In genomic region chr1:133709292-133709691, GRCm38 (mm10) we compare ENCODE assay signal across 20 mouse cellular contexts. TPM values are rescaled to one million over a fixed set of nuclear protein-coding genes. Genes with fewer than 3 reads are reported as not detected.
A peak's percentile ranks its signal among the peaks of the same experiment; 100 is the strongest.
DNase-seq lines count a peak whose midpoint lies in the region; ATAC-seq and TF ChIP-seq lines count a peak whose summit lies in the region.
"Had no signal": no experiment of that assay in that cellular context is flagged by ENCODE, and none has a peak within 500 bp of the region (broad histone marks: within the 10 kb centered on the region; RNA-seq: fewer than 3 reads in every experiment).

No protein-coding gene starts in this region.

- peak; percentile 81 for DNase-seq in heart, adult 11 months
- DNase-seq in heart, adult 9 months (ENCODE audit: low spot score in 2 of 2), result no peak
- DNase-seq in limb, embryonic 11.5 days (ENCODE audit: low spot score), result peak; percentile 55
- peak; percentile 39 to 47 for DNase-seq in thymus, postnatal 10 days (ENCODE audit: low spot score in 2 of 2)
- DNase-seq in Muller cell, postnatal 12 days (ENCODE audit: inconsistent ontology term), result no peak
- no peak for DNase-seq in kidney, postnatal 36 days
- DNase-seq: adrenal gland, adult 8-10 months; gastrocnemius, adult 2 months; liver, embryonic 13.5 days; lung, postnatal 4 days had no signal

- ATAC-seq in limb, embryonic 11.5 days (ENCODE audit: insufficient number of reproducible peaks, low FRiP score, low TSS enrichment, low read depth), result 0 out of 2 replicates have a peak, but pooled peaks have one; percentile 58
- ATAC-seq in megakaryocyte, adult 5-6 weeks (ENCODE audit: poor library complexity, severe bottlenecking), result no peak
- ATAC-seq: intestine, embryonic 15.5 days had no signal

- peaks cover 2% of the 10 kb centered on the region for H3K4me1 ChIP-seq in ES-Bruce4 (ENCODE audit: control insufficient read depth, insufficient read depth, low read length)
- peaks cover 24% of the 10 kb centered on the region for H3K4me1 ChIP-seq in limb, embryonic 11.5 days (ENCODE audit: control insufficient read depth, insufficient read depth, low read length)

- WGBS in limb, embryonic 11.5 days, result 51% methylated on average over 3 of the region's 3 CpGs

- TF ChIP-seq CTCF in ES-Bruce4 (IDR thresholded peaks at IDR 0.05; ENCODE audit: low read depth, low read length), result no peak

- H3K36me3 ChIP-seq in ES-Bruce4 (ENCODE audit: control insufficient read depth, insufficient read depth, low read length, poor library complexity, severe bottlenecking), result no peaks in the 10 kb centered on the region
- H3K36me3 ChIP-seq in limb, embryonic 11.5 days (ENCODE audit: control insufficient read depth, insufficient read depth, low read length), result no peaks in the 10 kb centered on the region; the same call in 1 of the 2 replicates
- H3K36me3 ChIP-seq: kidney, embryonic 15.5 days; midbrain, embryonic 10.5 days had no signal

- TF ChIP-seq POLR2A in ES-Bruce4 (IDR thresholded peaks at IDR 0.05; ENCODE audit: insufficient read depth, low read length), result no peak

- H3K4me3 ChIP-seq in ES-Bruce4 (ENCODE audit: low read depth, low read length), result 0 out of 2 replicates have a peak overlapping the region, but pooled peaks have one; percentile 0
- no peak overlapping the region for H3K4me3 ChIP-seq in limb, embryonic 11.5 days (ENCODE audit: low read depth, low read length)
- H3K4me3 ChIP-seq: embryonic facial prominence, embryonic 15.5 days; gastrocnemius, adult 2 months; heart, embryonic 13.5 days; intestine, embryonic 15.5 days; kidney, embryonic 15.5 days; liver, embryonic 13.5 days; lung, embryonic 15.5 days; midbrain, embryonic 10.5 days had no signal

- no peaks in the 10 kb centered on the region for H3K27me3 ChIP-seq in ES-Bruce4 (ENCODE audit: control insufficient read depth, insufficient read depth, low read length, poor library complexity, severe bottlenecking)
- no peaks in the 10 kb centered on the region for H3K27me3 ChIP-seq in limb, embryonic 11.5 days (ENCODE audit: control insufficient read depth, insufficient read depth, low read length)
- H3K27me3 ChIP-seq: embryonic facial prominence, embryonic 15.5 days; heart, embryonic 13.5 days; intestine, embryonic 15.5 days; kidney, embryonic 15.5 days; liver, embryonic 13.5 days; lung, embryonic 15.5 days had no signal

- H3K4me2 ChIP-seq in limb, embryonic 11.5 days (ENCODE audit: low read depth, severe bottlenecking), result no peak overlapping the region
- H3K4me2 ChIP-seq: embryonic facial prominence, embryonic 15.5 days; heart, embryonic 13.5 days; hindbrain, embryonic 14.5 days; intestine, embryonic 15.5 days; kidney, embryonic 15.5 days; liver, embryonic 13.5 days; lung, embryonic 15.5 days had no signal

- TF ChIP-seq EP300 in ES-Bruce4 (IDR thresholded peaks at IDR 0.05; ENCODE audit: insufficient read depth, low read depth, low read length), result no peak

- H3K27ac ChIP-seq in ES-Bruce4 (ENCODE audit: insufficient read depth, low read length), result no peak overlapping the region
- 0 out of 2 replicates have a peak overlapping the region, but pooled peaks have one; percentile 47 for H3K27ac ChIP-seq in limb, embryonic 11.5 days (replicated peaks; ENCODE audit: low read depth, low read length)
- H3K27ac ChIP-seq: embryonic facial prominence, embryonic 15.5 days; gastrocnemius, adult 2 months; heart, embryonic 13.5 days; hindbrain, embryonic 14.5 days; intestine, embryonic 15.5 days; kidney, embryonic 15.5 days; liver, embryonic 13.5 days; lung, embryonic 15.5 days had no signal

- H3K9ac ChIP-seq in ES-Bruce4 (ENCODE audit: low read depth, poor library complexity, severe bottlenecking), result no peak overlapping the region
- H3K9ac ChIP-seq in limb, embryonic 11.5 days (ENCODE audit: low read length), result no peak overlapping the region
- H3K9ac ChIP-seq: embryonic facial prominence, embryonic 15.5 days; heart, embryonic 13.5 days; hindbrain, embryonic 14.5 days; intestine, embryonic 15.5 days; kidney, embryonic 15.5 days; liver, embryonic 13.5 days; lung, embryonic 15.5 days had no signal

- H3K9me3 ChIP-seq in ES-Bruce4 (replicated peaks; ENCODE audit: control insufficient read depth, insufficient read depth, low read length, poor library complexity, severe bottlenecking), result no peaks in the 10 kb centered on the region
- H3K9me3 ChIP-seq in limb, embryonic 11.5 days (ENCODE audit: control insufficient read depth, low read length), result no peaks in the 10 kb centered on the region
- H3K9me3 ChIP-seq: embryonic facial prominence, embryonic 15.5 days; heart, embryonic 13.5 days; intestine, embryonic 15.5 days; kidney, embryonic 15.5 days; liver, embryonic 13.5 days; lung, embryonic 15.5 days; midbrain, embryonic 10.5 days had no signal

RNA-seq across cellular contexts. Expression of gene Lax1, which starts 19.4 kb away (rescaled TPM):
- 1.4 and 1.5 TPM in 2 replicates for polyA plus RNA-seq in ES-Bruce4 (2011; ENCODE audit: insufficient read depth, insufficient read length, low read depth, missing spikeins)
- polyA plus RNA-seq in limb, embryonic 11.5 days (2014; fragmentation: Nextera tagmentation; extraction: Ambion mirVana), result 1.1 TPM in 2 replicates
- 0.96 and 1.0 TPM in 2 replicates for total RNA-seq in megakaryocyte, adult 5-6 weeks (2015)
- total RNA-seq in megakaryocyte, adult 5-6 weeks (2017), result 1.8 and 3.0 TPM in 2 replicates
- total RNA-seq: gastrocnemius, adult 2 months; layer of hippocampus, postnatal 14 days had no signal
- polyA plus RNA-seq: hindbrain, embryonic 14.5 days had no signal

RNA-seq across cellular contexts. Expression of gene Gm38394, which starts 48.2 kb away (rescaled TPM):
- polyA plus RNA-seq in ES-Bruce4 (2011; ENCODE audit: insufficient read depth, insufficient read length, low read depth, missing spikeins), result 79.1 and 81.1 TPM in 2 replicates
- polyA plus RNA-seq in limb, embryonic 11.5 days (2014; fragmentation: Nextera tagmentation; extraction: Ambion mirVana), result 9.3 and 9.8 TPM in 2 replicates
- 14.4 and 19.1 TPM in 2 replicates for total RNA-seq in megakaryocyte, adult 5-6 weeks (2015)
- total RNA-seq in megakaryocyte, adult 5-6 weeks (2017), result 5.9 and 8.7 TPM in 2 replicates

RNA-seq across cellular contexts. Expression of gene Zbed6, which starts 48.6 kb away (rescaled TPM):
- polyA plus RNA-seq in ES-Bruce4 (2011; ENCODE audit: insufficient read depth, insufficient read length, low read depth, missing spikeins), result 36.9 and 38.4 TPM in 2 replicates
- not detected in 2 replicates for polyA plus RNA-seq in limb, embryonic 11.5 days (2014; fragmentation: Nextera tagmentation; extraction: Ambion mirVana)
- total RNA-seq in megakaryocyte, adult 5-6 weeks (2015), result 10.4 and 16.9 TPM in 2 replicates
- total RNA-seq in megakaryocyte, adult 5-6 weeks (2017), result 13.1 and 20.0 TPM in 2 replicates
- polyA plus RNA-seq: embryonic facial prominence, embryonic 15.5 days; heart, embryonic 13.5 days; hindbrain, embryonic 14.5 days; intestine, embryonic 15.5 days; kidney, embryonic 15.5 days; liver, embryonic 13.5 days; lung, embryonic 15.5 days; midbrain, embryonic 10.5 days had no signal

Comparison
In these comparisons a context has a peak if more than half of its experiments do, and no peak if none do; other contexts are left out.
1. DNase-seq: peak in heart, adult 11 months (single experiment), limb, embryonic 11.5 days (single experiment) and thymus, postnatal 10 days (2 of 2); none in heart, adult 9 months (0 of 2), Muller cell, postnatal 12 days (single experiment) and kidney, postnatal 36 days (0 of 2).
2. RNA of gene Zbed6, which starts 48.6 kb away (polyA plus RNA-seq): 36.9 to 38.4 TPM in ES-Bruce4; not detected in limb, embryonic 11.5 days; every median in the first group is over 10 times any median in the second.